In genomic region chr1:127124862-127125261, GRCm38 (mm10) we compare ENCODE assay signal across 24 mouse cellular contexts.
"Had no signal": no experiment of that assay in that cellular context is flagged by ENCODE, and none has a peak within 500 bp of the region (broad histone marks: within the 10 kb centered on the region; RNA-seq: fewer than 3 reads in every experiment).

No protein-coding gene starts in this region.

- ATAC-seq: hindbrain, postnatal 0 days; intestine, embryonic 16.5 days had no signal

- H3K9me3 ChIP-seq: heart, embryonic 10.5 days; heart, embryonic 13.5 days; heart, embryonic 15.5 days; hindbrain, embryonic 15.5 days; kidney, embryonic 15.5 days; limb, embryonic 10.5 days; limb, embryonic 12.5 days; liver, embryonic 13.5 days had no signal

- H3K4me1 ChIP-seq: heart, embryonic 10.5 days; heart, embryonic 13.5 days; heart, embryonic 15.5 days; hindbrain, embryonic 15.5 days; kidney, embryonic 15.5 days; limb, embryonic 10.5 days; limb, embryonic 12.5 days; liver, embryonic 13.5 days had no signal

- DNase-seq: gastrocnemius, postnatal 14 days; gastrocnemius, postnatal 36 days; heart, adult 18-20 months; heart, postnatal 14 days; heart, postnatal 36 days; kidney, adult 11 months; kidney, adult 2 months; kidney, adult 9 months; kidney, postnatal 14 days; kidney, postnatal 36 days; liver; liver, embryonic 13.5 days had no signal

- H3K27me3 ChIP-seq: heart, embryonic 13.5 days; heart, embryonic 15.5 days; hindbrain, embryonic 15.5 days; kidney, embryonic 15.5 days; limb, embryonic 12.5 days; liver, embryonic 13.5 days had no signal

- H3K9ac ChIP-seq: heart, embryonic 13.5 days; heart, embryonic 15.5 days; hindbrain, embryonic 15.5 days; kidney, embryonic 15.5 days; limb, embryonic 12.5 days; liver, embryonic 13.5 days had no signal

- H3K4me3 ChIP-seq: heart, embryonic 10.5 days; heart, embryonic 13.5 days; heart, embryonic 15.5 days; hindbrain, embryonic 15.5 days; kidney, embryonic 15.5 days; left cerebral cortex, adult 2 months; limb, embryonic 10.5 days; limb, embryonic 12.5 days; liver, embryonic 13.5 days had no signal

- H3K4me2 ChIP-seq: heart, embryonic 13.5 days; heart, embryonic 15.5 days; hindbrain, embryonic 15.5 days; kidney, embryonic 15.5 days; limb, embryonic 12.5 days; liver, embryonic 11.5 days; liver, embryonic 13.5 days had no signal

- H3K27ac ChIP-seq: heart, embryonic 10.5 days; heart, embryonic 13.5 days; heart, embryonic 15.5 days; hindbrain, embryonic 15.5 days; hindbrain, postnatal 0 days; kidney, embryonic 15.5 days; kidney, postnatal 0 days; left cerebral cortex, adult 2 months; limb, embryonic 10.5 days; limb, embryonic 12.5 days; liver, embryonic 13.5 days had no signal

- H3K36me3 ChIP-seq: heart, embryonic 10.5 days; heart, embryonic 13.5 days; heart, embryonic 15.5 days; hindbrain, embryonic 15.5 days; kidney, embryonic 15.5 days; limb, embryonic 10.5 days; limb, embryonic 12.5 days; liver, embryonic 13.5 days had no signal
